Mouse (Mus musculus) G1E (cell line): ENCODE results near the gene Glycam1.
A peak's percentile ranks its signal among the peaks of the same experiment; 100 is the strongest.

ENCODE experiments used
- CTCF ChIP-seq: IDR thresholded peaks from 2 replicates; pipeline ENCODE4 v1.5.1; 2012; ENCODE audit warnings: low read depth, low read length, inconsistent platforms, mixed read lengths
- GATA1 ChIP-seq: IDR thresholded peaks from 2 replicates; pipeline ENCODE4 v1.6.1; 2012; ENCODE audit warnings: borderline replicate concordance, low read length, inconsistent platforms, mixed read lengths
- GATA2 ChIP-seq: IDR thresholded peaks from 2 replicates; pipeline ENCODE4 v1.6.1; 2012; ENCODE audit warnings: low read depth, low read length, inconsistent platforms, borderline replicate concordance
- POLR2AphosphoS5 ChIP-seq: IDR thresholded peaks from 2 replicates; pipeline ENCODE4 v1.6.1; 2012; ENCODE audit warnings: low read depth, low read length, inconsistent platforms; ENCODE audit not compliant: insufficient replicate concordance
- TAL1 ChIP-seq: conservative IDR thresholded peaks from 2 replicates; pipeline ENCODE4 v1.6.1; 2012; ENCODE audit warnings: low read depth, low read length, inconsistent platforms, mixed read lengths

GRCm38 (mm10) chr15:103552096-103552690, 12.7 kb downstream of the Glycam1 start:
- TF ChIP-seq CTCF (peak; percentile 62; the same call in 1 of the 2 replicates), GATA1 (no peak), POLR2AphosphoS5 (no peak), TAL1 (no peak), GATA2 (no peak)
